Mouse (Mus musculus): ENCODE data around the gene Rrn3.

- TF ChIP-seq POLR2A (IDR thresholded peaks at IDR 0.05; ENCODE audit: low read depth, low read length) (no peak), CTCF (IDR thresholded peaks at IDR 0.05; ENCODE audit: extremely low read depth, insufficient read length, insufficient replicate concordance, low read depth, low read length) (no peak)
Observed at GRCm38 (mm10) chr16:13812152-13812551, 31.6 kb downstream of the Rrn3 start.
